Mouse (Mus musculus) small intestine, adult 2 months (tissue): Measurements from ENCODE around the gene Klk13.

Experiments used
- CTCF ChIP-seq: fragments of 200-500 bp; IDR thresholded peaks from 2 replicates; pipeline ENCODE4 v1.5.1; 2012; ENCODE audit warnings: low read depth, mild to moderate bottlenecking, control low read depth, inconsistent platforms, low read length, moderate library complexity, mixed read lengths; ENCODE audit not compliant: insufficient replicate concordance, insufficient read length; ENCODE audit errors: extremely low read depth
- POLR2A ChIP-seq: fragments of 200-500 bp; IDR thresholded peaks from 2 replicates; pipeline ENCODE4 v1.6.1; 2012; ENCODE audit warnings: low read depth, mild to moderate bottlenecking, control low read depth, inconsistent platforms, low read length, moderate library complexity

DNA sequence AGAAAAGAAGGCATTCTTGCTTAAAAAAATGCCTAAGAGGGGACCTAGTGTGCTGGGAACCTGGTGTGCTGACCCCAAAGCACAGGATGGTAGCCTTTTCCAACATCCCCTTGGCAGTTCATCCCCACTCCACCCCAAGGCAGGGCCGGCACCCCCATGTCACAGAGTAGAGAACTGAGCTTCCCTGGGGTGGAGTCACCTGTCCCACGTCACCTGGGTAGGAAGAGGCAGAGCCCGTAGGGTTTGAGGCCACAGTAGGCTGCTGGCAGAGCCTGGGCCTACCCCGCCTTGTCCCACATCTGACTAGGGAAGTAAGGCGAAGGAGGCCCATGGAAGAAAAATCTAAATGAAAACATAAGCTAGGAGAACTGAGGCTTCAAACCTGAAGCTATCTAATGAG is 62.0 kb downstream of the Klk13 start, which contains the start of gene Klk11:
- no peak for TF ChIP-seq CTCF
- TF ChIP-seq POLR2A = no peak
